Mouse (Mus musculus) erythroid progenitor cell, adult 5-6 weeks (primary cell): ENCODE measurements around the gene Grk2. TPM values are rescaled to one million over a fixed set of nuclear protein-coding genes. Genes with fewer than 3 reads are reported as not detected.

ENCODE experiments used
- total RNA-seq, 2 experiments: library from RNA; stranded (forward) in 1 of 2; stranded (reverse) in 1 of 2; fragments of 150-400 nt in 1 of 2; fragments of 186-747, 209-891 nt in 1 of 2; gene quantifications; 2 replicates each; pipeline versions ENCODE4 v1.2.3 to v1.2.4; 2015 to 2017; ENCODE audit warnings: low replicate concordance in 2 of 2

Grk2 gene
- total RNA-seq, 2 experiments from 2014 or later: 40.5 to 71.3 TPM

Other genes with a start within 250 kb of the Grk2 start
- 8.8 and 15.9 TPM in 2 replicates for gene Gstp3, start 246.7 kb downstream of the Grk2 start, total RNA-seq (2015; ENCODE audit: low replicate concordance)
- gene Gstp3, start 246.7 kb downstream of the Grk2 start, total RNA-seq (2017; ENCODE audit: low replicate concordance): 16.8 and 19.8 TPM in 2 replicates
- not detected in 2 replicates for gene Cabp2, start 224.6 kb downstream of the Grk2 start, total RNA-seq (2015; ENCODE audit: low replicate concordance)
- not detected in 2 replicates for gene Cabp2, start 224.6 kb downstream of the Grk2 start, total RNA-seq (2017; ENCODE audit: low replicate concordance)
- gene Cdk2ap2, start 209.0 kb downstream of the Grk2 start, total RNA-seq (2015; ENCODE audit: low replicate concordance): 118 and 124 TPM in 2 replicates
- 17.9 and 36.3 TPM in 2 replicates for gene Cdk2ap2, start 209.0 kb downstream of the Grk2 start, total RNA-seq (2017; ENCODE audit: low replicate concordance)
- gene Pitpnm1, start 206.2 kb downstream of the Grk2 start, total RNA-seq (2015; ENCODE audit: low replicate concordance): 56.6 and 67.1 TPM in 2 replicates
- gene Pitpnm1, start 206.2 kb downstream of the Grk2 start, total RNA-seq (2017; ENCODE audit: low replicate concordance): 33.9 and 60.9 TPM in 2 replicates
- 33.5 and 72.1 TPM in 2 replicates for gene Aip, start 180.4 kb downstream of the Grk2 start, total RNA-seq (2015; ENCODE audit: low replicate concordance)
- gene Aip, start 180.4 kb downstream of the Grk2 start, total RNA-seq (2017; ENCODE audit: low replicate concordance): 41.2 and 41.8 TPM in 2 replicates
- 1.1 TPM in 1 of 2 replicates, not detected in the other for gene Gpr152, start 166.4 kb downstream of the Grk2 start, total RNA-seq (2015; ENCODE audit: low replicate concordance)
- not detected in 2 replicates for gene Gpr152, start 166.4 kb downstream of the Grk2 start, total RNA-seq (2017; ENCODE audit: low replicate concordance)
- gene Cabp4, start 162.2 kb downstream of the Grk2 start, total RNA-seq (2015; ENCODE audit: low replicate concordance): not detected in 2 replicates
- not detected in 2 replicates for gene Cabp4, start 162.2 kb downstream of the Grk2 start, total RNA-seq (2017; ENCODE audit: low replicate concordance)
- gene Coro1b, start 157.6 kb downstream of the Grk2 start, total RNA-seq (2015; ENCODE audit: low replicate concordance): 68.3 and 83.3 TPM in 2 replicates
- gene Coro1b, start 157.6 kb downstream of the Grk2 start, total RNA-seq (2017; ENCODE audit: low replicate concordance): 8.5 and 48.9 TPM in 2 replicates
- 66.3 and 73.4 TPM in 2 replicates for gene Ptprcap, start 152.6 kb downstream of the Grk2 start, total RNA-seq (2015; ENCODE audit: low replicate concordance)
- 14.4 and 38.8 TPM in 2 replicates for gene Ptprcap, start 152.6 kb downstream of the Grk2 start, total RNA-seq (2017; ENCODE audit: low replicate concordance)
- gene Rps6kb2, start 142.9 kb downstream of the Grk2 start, total RNA-seq (2015; ENCODE audit: low replicate concordance): 39.8 and 52.3 TPM in 2 replicates
- gene Rps6kb2, start 142.9 kb downstream of the Grk2 start, total RNA-seq (2017; ENCODE audit: low replicate concordance): 21.4 and 34.8 TPM in 2 replicates
- 0.72 and 2.5 TPM in 2 replicates for gene Carns1, start 130.7 kb downstream of the Grk2 start, total RNA-seq (2015; ENCODE audit: low replicate concordance)
- gene Carns1, start 130.7 kb downstream of the Grk2 start, total RNA-seq (2017; ENCODE audit: low replicate concordance): 0.13 and 1.5 TPM in 2 replicates
- gene Tbc1d10c, start 114.9 kb downstream of the Grk2 start, total RNA-seq (2015; ENCODE audit: low replicate concordance): 8.0 and 31.0 TPM in 2 replicates
- 6.2 and 14.2 TPM in 2 replicates for gene Tbc1d10c, start 114.9 kb downstream of the Grk2 start, total RNA-seq (2017; ENCODE audit: low replicate concordance)
- gene Ppp1ca, start 114.2 kb downstream of the Grk2 start, total RNA-seq (2015; ENCODE audit: low replicate concordance): 181 and 188 TPM in 2 replicates
- 185 and 268 TPM in 2 replicates for gene Ppp1ca, start 114.2 kb downstream of the Grk2 start, total RNA-seq (2017; ENCODE audit: low replicate concordance)
- 44.0 and 54.1 TPM in 2 replicates for gene Rad9a, start 104.6 kb downstream of the Grk2 start, total RNA-seq (2015; ENCODE audit: low replicate concordance)
- 27.5 and 41.6 TPM in 2 replicates for gene Rad9a, start 104.6 kb downstream of the Grk2 start, total RNA-seq (2017; ENCODE audit: low replicate concordance)
- gene Clcf1, start 92.0 kb downstream of the Grk2 start, total RNA-seq (2015; ENCODE audit: low replicate concordance): not detected in 2 replicates
- 0.15 and 1.2 TPM in 2 replicates for gene Clcf1, start 92.0 kb downstream of the Grk2 start, total RNA-seq (2017; ENCODE audit: low replicate concordance)
- not detected in 2 replicates for gene AC109138.7, start 91.9 kb downstream of the Grk2 start, total RNA-seq (2015; ENCODE audit: low replicate concordance)
- gene AC109138.7, start 91.9 kb downstream of the Grk2 start, total RNA-seq (2017; ENCODE audit: low replicate concordance): not detected in 2 replicates
- 21.8 and 24.5 TPM in 2 replicates for gene Pold4, start 74.3 kb downstream of the Grk2 start, total RNA-seq (2015; ENCODE audit: low replicate concordance)
- 5.0 and 16.1 TPM in 2 replicates for gene Pold4, start 74.3 kb downstream of the Grk2 start, total RNA-seq (2017; ENCODE audit: low replicate concordance)
- 2.2 and 16.8 TPM in 2 replicates for gene Ssh3, start 37.0 kb downstream of the Grk2 start, total RNA-seq (2015; ENCODE audit: low replicate concordance)
- gene Ssh3, start 37.0 kb downstream of the Grk2 start, total RNA-seq (2017; ENCODE audit: low replicate concordance): 0.90 and 5.2 TPM in 2 replicates
- 0.72 and 1.3 TPM in 2 replicates for gene Ankrd13d, start 23.1 kb downstream of the Grk2 start, total RNA-seq (2015; ENCODE audit: low replicate concordance)
- 0.39 TPM in 1 of 2 replicates, not detected in the other for gene Ankrd13d, start 23.1 kb downstream of the Grk2 start, total RNA-seq (2017; ENCODE audit: low replicate concordance)
- 40.7 and 74.2 TPM in 2 replicates for gene Kdm2a, start 92.1 kb upstream of the Grk2 start, total RNA-seq (2015; ENCODE audit: low replicate concordance)
- gene Kdm2a, start 92.1 kb upstream of the Grk2 start, total RNA-seq (2017; ENCODE audit: low replicate concordance): 79.4 and 114 TPM in 2 replicates
- not detected in 2 replicates for gene Rhod, start 133.2 kb upstream of the Grk2 start, total RNA-seq (2015; ENCODE audit: low replicate concordance)
- gene Rhod, start 133.2 kb upstream of the Grk2 start, total RNA-seq (2017; ENCODE audit: low replicate concordance): not detected in 2 replicates
- gene Syt12, start 171.2 kb upstream of the Grk2 start, total RNA-seq (2015; ENCODE audit: low replicate concordance): not detected in 2 replicates
- not detected in 2 replicates for gene Syt12, start 171.2 kb upstream of the Grk2 start, total RNA-seq (2017; ENCODE audit: low replicate concordance)
- not detected in 2 replicates for gene 2010003K11Rik, start 192.4 kb upstream of the Grk2 start, total RNA-seq (2015; ENCODE audit: low replicate concordance)
- gene 2010003K11Rik, start 192.4 kb upstream of the Grk2 start, total RNA-seq (2017; ENCODE audit: low replicate concordance): not detected in 2 replicates
- gene Pcx, start 204.2 kb upstream of the Grk2 start, total RNA-seq (2015; ENCODE audit: low replicate concordance): 21.6 and 42.8 TPM in 2 replicates
- gene Pcx, start 204.2 kb upstream of the Grk2 start, total RNA-seq (2017; ENCODE audit: low replicate concordance): 40.8 and 44.3 TPM in 2 replicates